Mouse (Mus musculus) adrenal gland (tissue): ENCODE results near the gene Ywhah.

ENCODE experiments used
- intact Hi-C: fragments of 180-260 bp; cut with DNase I; formaldehyde crosslinking; loops from one replicate; pipeline ENCODE4 v1.15.1; 2025

Gene Ywhah

GRCm38 (mm10) chr5:33043397-33043796 lies 24.8 kb downstream of the Ywhah start:
- intact Hi-C loops: no loop called here

GRCm38 (mm10) chr5:33044636-33045315 lies 26.2 kb downstream of the Ywhah start:
- intact Hi-C loops: no loop called here

- intact Hi-C loops: no loop called here
These were observed 26.7 kb downstream of the Ywhah start for GRCm38 (mm10) chr5:33045316-33045705.

GRCm38 (mm10) chr5:33052849-33053582 lies 34.4 kb downstream of the Ywhah start:
- intact Hi-C loops: no loop called here

- intact Hi-C loops: no loop called here
These were observed 37.6 kb downstream of the Ywhah start for GRCm38 (mm10) chr5:33056126-33056765.

- intact Hi-C loops: no loop called here
These were observed 51.5 kb downstream of the Ywhah start for GRCm38 (mm10) chr5:33070071-33070470.

GRCm38 (mm10) chr5:33076490-33077191 lies 58.0 kb downstream of the Ywhah start:
- intact Hi-C loops: no loop called here
